Mouse (Mus musculus) heart, embryonic 15.5 days (tissue): ENCODE measurements at regions not wholly inside any gene's neighbourhood (a gene's known extent, or its start where the extent isn't known, plus 50 kb on each side); places are given as distances from the start of the nearest gene placed in this dataset.
"Not testable (repeated sequence)": the region's sequence is repeated elsewhere in the genome, so short reads cannot be mapped to it uniquely, and the experiment has no call there.

Experiments used
- ATAC-seq: fragments of 200-750 bp; cut with Nextera tagmentation; replicated peaks from 2 replicates; pipeline ENCODE4 v1.8.0; 2017; ENCODE audit warnings: low read depth, moderate TSS enrichment; ENCODE audit not compliant: insufficient number of reproducible peaks, insufficient read depth, low FRiP score
- H3K27ac ChIP-seq: fragments of 300-500 bp; sonication (generic); 2 replicates; pipeline ENCODE4 v1.5.1; 2015; ENCODE audit warnings: mild to moderate bottlenecking, inconsistent platforms
- H3K27me3 ChIP-seq: fragments of 300-500 bp; sonication (generic); 2 replicates; pipeline ENCODE4 v1.6.1; 2015; ENCODE audit warnings: inconsistent platforms
- H3K36me3 ChIP-seq: fragments of 300-500 bp; sonication (generic); 2 replicates; pipeline ENCODE4 v1.6.1; 2015; ENCODE audit warnings: mild to moderate bottlenecking, inconsistent platforms
- H3K4me1 ChIP-seq: fragments of 300-500 bp; sonication (generic); replicated peaks from 2 replicates; pipeline ENCODE4 v1.6.1; 2015; ENCODE audit warnings: inconsistent platforms
- H3K4me2 ChIP-seq: fragments of 300-500 bp; sonication (generic); 2 replicates; pipeline ENCODE4 v1.6.1; 2015; ENCODE audit warnings: inconsistent platforms, mild to moderate bottlenecking, moderate library complexity
- H3K4me3 ChIP-seq: fragments of 300-500 bp; sonication (generic); 2 replicates; pipeline ENCODE4 v1.5.1; 2015; ENCODE audit warnings: mild to moderate bottlenecking, inconsistent platforms
- H3K9ac ChIP-seq: fragments of 300-500 bp; sonication (generic); 2 replicates; pipeline ENCODE4 v1.6.1; 2015; ENCODE audit warnings: mild to moderate bottlenecking, inconsistent platforms
- H3K9me3 ChIP-seq: fragments of 300-500 bp; sonication (generic); replicated peaks from 2 replicates; pipeline ENCODE4 v1.6.1; 2016; ENCODE audit warnings: inconsistent platforms
- WGBS: fragments of 180-500 bp; shearing (Covaris S2); methylation state at CpG from one replicate; pipeline ENCODE4 v1.1.7; 2015; ENCODE audit warnings: mixed read lengths; 5-methylcytosine and 5-hydroxymethylcytosine counted together

- no peak overlapping the region for H3K4me3 ChIP-seq
- no peak for ATAC-seq
- no peaks in the 10 kb centered on the region for H3K36me3 ChIP-seq
- WGBS = 80% methylated on average over 2 of the region's 2 CpGs
- H3K27me3 ChIP-seq = no peaks in the 10 kb centered on the region
- H3K9me3 ChIP-seq = no peaks in the 10 kb centered on the region
- no peak overlapping the region for H3K4me2 ChIP-seq
- no peak overlapping the region for H3K9ac ChIP-seq
- H3K27ac ChIP-seq = no peak overlapping the region
- H3K4me1 ChIP-seq = no peaks in the 10 kb centered on the region
These were observed 253.8 kb downstream of the 1810013L24Rik start for GRCm38 (mm10) chr16:9083740-9084139.

GRCm38 (mm10) chr16:9084581-9084980 lies 254.7 kb downstream of the 1810013L24Rik start:
- no peaks in the 10 kb centered on the region for H3K4me1 ChIP-seq
- H3K9me3 ChIP-seq = no peaks in the 10 kb centered on the region
- H3K36me3 ChIP-seq = no peaks in the 10 kb centered on the region
- H3K4me3 ChIP-seq = no peak overlapping the region
- H3K27me3 ChIP-seq = no peaks in the 10 kb centered on the region
- no peak for ATAC-seq
- whole genome bisulfite sequencing = 77% methylated on average over 1 of the region's 1 CpGs
- no peak overlapping the region for H3K9ac ChIP-seq
- H3K27ac ChIP-seq = no peak overlapping the region
- no peak overlapping the region for H3K4me2 ChIP-seq

DNA sequence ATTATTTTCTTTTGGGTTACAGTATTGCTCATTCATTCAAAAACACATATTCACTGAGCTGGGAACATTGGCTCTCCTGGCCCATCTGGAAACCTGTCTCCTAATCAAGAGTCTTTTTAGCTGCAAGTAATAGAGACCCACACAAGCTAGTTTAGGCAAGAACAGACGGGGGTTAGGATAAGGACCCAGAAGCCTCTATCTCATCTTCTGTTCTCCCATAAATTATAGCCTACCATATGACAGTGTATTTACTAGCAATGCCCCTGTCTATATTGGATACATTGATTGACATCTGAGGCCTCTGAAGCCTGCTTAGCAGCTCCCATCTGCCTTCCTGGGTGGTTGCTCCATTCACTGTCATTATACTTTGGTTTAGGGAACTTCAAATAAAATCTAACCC lies 255.2 kb downstream of the 1810013L24Rik start:
- H3K27me3 ChIP-seq = no peaks in the 10 kb centered on the region
- H3K9ac ChIP-seq = no peak overlapping the region
- no peaks in the 10 kb centered on the region for H3K36me3 ChIP-seq
- WGBS = 62% methylated on average over 1 of the region's 1 CpGs
- no peaks in the 10 kb centered on the region for H3K4me1 ChIP-seq
- no peaks in the 10 kb centered on the region for H3K9me3 ChIP-seq
- H3K4me3 ChIP-seq = no peak overlapping the region
- no peak overlapping the region for H3K27ac ChIP-seq
- ATAC-seq = no peak
- H3K4me2 ChIP-seq = no peak overlapping the region

DNA sequence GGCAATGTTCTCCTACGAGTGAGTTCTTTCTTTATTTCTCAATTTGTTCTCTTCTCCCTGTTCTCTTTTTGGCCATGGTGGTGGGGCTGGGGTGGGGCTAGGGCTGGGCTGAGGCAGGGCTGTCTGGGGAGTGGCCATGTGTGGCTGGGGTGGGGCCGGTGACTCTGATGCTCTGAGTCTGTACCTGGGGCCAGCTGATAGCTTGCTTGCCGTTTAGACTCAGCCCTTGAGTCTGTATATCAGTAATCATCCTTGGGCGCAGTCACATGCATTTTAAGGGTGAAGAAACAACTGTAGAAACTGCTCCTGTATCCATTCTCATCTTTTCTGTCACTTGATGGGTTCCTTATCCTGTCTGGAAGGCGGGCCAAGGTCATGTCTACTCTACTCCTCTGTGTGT lies 256.1 kb downstream of the 1810013L24Rik start:
- 78% methylated on average over 5 of the region's 5 CpGs for WGBS
- Histone ChIP-seq H3K27me3 (no peaks in the 10 kb centered on the region), H3K27ac (no peak overlapping the region), H3K4me3 (no peak overlapping the region), H3K9me3 (no peaks in the 10 kb centered on the region), H3K4me1 (no peaks in the 10 kb centered on the region), H3K9ac (no peak overlapping the region), H3K36me3 (no peaks in the 10 kb centered on the region), H3K4me2 (no peak overlapping the region)
- ATAC-seq = no peak

GRCm38 (mm10) chr16:9091790-9092189 lies 261.9 kb downstream of the 1810013L24Rik start:
- ATAC-seq = no peak
- Histone ChIP-seq H3K4me2 (no peak overlapping the region), H3K27me3 (no peaks in the 10 kb centered on the region), H3K9ac (no peak overlapping the region), H3K4me3 (no peak overlapping the region), H3K36me3 (no peaks in the 10 kb centered on the region), H3K4me1 (peaks cover 5% of the 10 kb centered on the region), H3K27ac (peak overlapping the region; percentile 16; the same call in 1 of the 2 replicates), H3K9me3 (no peaks in the 10 kb centered on the region)
- WGBS = 72% methylated on average over 6 of the region's 6 CpGs

DNA sequence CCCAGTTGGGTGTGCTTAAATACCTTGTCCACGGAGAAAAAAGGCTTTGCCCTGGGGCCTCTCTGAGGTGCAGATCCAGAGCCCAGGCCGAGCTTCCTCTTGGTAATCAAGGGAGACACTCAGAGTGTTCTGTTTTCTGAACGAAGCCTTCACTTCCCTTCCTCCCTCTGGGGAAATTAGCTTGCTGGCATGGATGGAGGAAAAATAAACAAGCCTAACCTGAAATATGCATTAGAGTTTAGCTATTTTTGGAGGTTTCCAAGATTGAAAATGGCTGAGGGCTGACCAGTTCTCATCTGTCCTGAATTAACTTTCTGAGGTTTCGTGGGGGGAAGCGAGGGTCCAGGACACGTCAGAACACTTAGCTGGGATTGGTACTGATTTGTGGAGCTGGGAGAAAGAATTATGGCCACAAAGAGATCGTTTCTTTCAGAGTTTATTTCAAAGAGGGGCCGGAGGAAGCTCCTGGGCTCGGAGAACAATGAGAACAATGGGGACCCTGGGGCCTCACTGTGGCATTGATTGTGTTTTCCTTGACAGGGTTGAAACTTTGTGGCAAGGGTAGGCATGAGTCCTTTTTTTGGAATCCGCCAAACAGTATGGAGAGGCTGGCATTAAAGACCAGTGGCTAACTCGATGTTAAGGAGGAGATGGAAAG lies 262.4 kb downstream of the 1810013L24Rik start:
- ATAC-seq = no peak
- Histone ChIP-seq H3K4me1 (peaks cover 5% of the 10 kb centered on the region), H3K9me3 (no peaks in the 10 kb centered on the region), H3K27ac (peak overlapping the region; percentile 16; the same call in 1 of the 2 replicates), H3K27me3 (no peaks in the 10 kb centered on the region), H3K9ac (no peak overlapping the region), H3K36me3 (no peaks in the 10 kb centered on the region), H3K4me2 (no peak overlapping the region), H3K4me3 (no peak overlapping the region)
- 46% methylated on average over 11 of the region's 11 CpGs for WGBS

GRCm38 (mm10) chr16:9093593-9093992 lies 263.7 kb downstream of the 1810013L24Rik start:
- H3K4me3 ChIP-seq = no peak overlapping the region
- no peak overlapping the region for H3K27ac ChIP-seq
- H3K4me1 ChIP-seq = peaks cover 5% of the 10 kb centered on the region
- no peak overlapping the region for H3K9ac ChIP-seq
- no peaks in the 10 kb centered on the region for H3K27me3 ChIP-seq
- no peaks in the 10 kb centered on the region for H3K9me3 ChIP-seq
- no peaks in the 10 kb centered on the region for H3K36me3 ChIP-seq
- no peak for ATAC-seq
- H3K4me2 ChIP-seq = no peak overlapping the region
- WGBS = 43% methylated on average over 2 of the region's 2 CpGs

DNA sequence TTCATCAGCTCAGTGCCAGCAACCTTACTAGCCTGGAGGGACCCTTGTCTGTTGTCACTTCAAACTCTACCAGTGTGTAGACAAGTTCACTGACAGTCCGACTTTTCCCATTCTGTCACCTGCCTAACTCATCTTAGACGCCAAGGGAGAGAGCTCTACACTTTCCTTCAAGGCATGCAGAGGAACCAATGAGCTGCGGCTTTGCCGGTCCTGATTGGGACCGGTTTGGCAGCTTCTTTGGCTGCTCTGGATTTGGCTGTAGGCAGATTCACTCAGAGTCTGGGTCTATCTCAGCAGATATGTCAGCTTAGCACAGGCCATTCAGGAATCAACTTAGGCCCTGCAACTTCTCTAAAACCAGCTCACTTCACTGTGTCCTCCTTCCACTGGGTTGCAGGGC lies 264.3 kb downstream of the 1810013L24Rik start:
- H3K9me3 ChIP-seq = no peaks in the 10 kb centered on the region
- H3K4me2 ChIP-seq = no peak overlapping the region
- no peak for ATAC-seq
- no peak overlapping the region for H3K4me3 ChIP-seq
- no peaks in the 10 kb centered on the region for H3K36me3 ChIP-seq
- H3K27ac ChIP-seq = no peak overlapping the region
- WGBS = 60% methylated on average over 5 of the region's 5 CpGs
- H3K4me1 ChIP-seq = peaks cover 5% of the 10 kb centered on the region
- no peaks in the 10 kb centered on the region for H3K27me3 ChIP-seq
- no peak overlapping the region for H3K9ac ChIP-seq

- no peak for ATAC-seq
- WGBS = 86% methylated on average over 11 of the region's 11 CpGs
- no peaks in the 10 kb centered on the region; the same call in 1 of the 2 replicates for H3K9me3 ChIP-seq
These were observed 276.3 kb downstream of the 1810013L24Rik start for GRCm38 (mm10) chr16:9106211-9106610.

GRCm38 (mm10) chr16:9106676-9107075 lies 276.8 kb downstream of the 1810013L24Rik start:
- H3K4me3 ChIP-seq, H3K27me3 ChIP-seq, H3K4me2 ChIP-seq, ATAC-seq, H3K9ac ChIP-seq, H3K27ac ChIP-seq, H3K4me1 ChIP-seq, H3K9me3 ChIP-seq, H3K36me3 ChIP-seq: not testable (repeated sequence)
- 83% methylated on average over 8 of the region's 8 CpGs for WGBS

More at GRCm38 (mm10) chr16:9106211-9106610, 276.3 kb downstream of the 1810013L24Rik start:
- Histone ChIP-seq H3K4me2 (no peak overlapping the region), H3K4me3 (no peak overlapping the region), H3K27me3 (no peaks in the 10 kb centered on the region), H3K4me1 (no peaks in the 10 kb centered on the region), H3K27ac (no peak overlapping the region), H3K36me3 (no peaks in the 10 kb centered on the region), H3K9ac (no peak overlapping the region)

- no peak for ATAC-seq
- Histone ChIP-seq H3K27ac (no peak overlapping the region), H3K27me3 (no peaks in the 10 kb centered on the region), H3K4me3 (no peak overlapping the region), H3K4me2 (no peak overlapping the region), H3K36me3 (no peaks in the 10 kb centered on the region), H3K9me3 (no peaks in the 10 kb centered on the region), H3K9ac (no peak overlapping the region), H3K4me1 (no peaks in the 10 kb centered on the region)
- WGBS = 88% methylated on average over 3 of the region's 3 CpGs
These were observed 283.9 kb downstream of the 1810013L24Rik start for GRCm38 (mm10) chr16:9113801-9114200.

GRCm38 (mm10) chr16:9115548-9115947 lies 285.6 kb downstream of the 1810013L24Rik start:
- no peaks in the 10 kb centered on the region for H3K27me3 ChIP-seq
- WGBS = 56% methylated on average over 5 of the region's 5 CpGs
- H3K4me1 ChIP-seq = no peaks in the 10 kb centered on the region
- no peak overlapping the region for H3K4me3 ChIP-seq
- no peak overlapping the region for H3K9ac ChIP-seq
- no peak overlapping the region for H3K4me2 ChIP-seq
- no peaks in the 10 kb centered on the region for H3K36me3 ChIP-seq
- no peaks in the 10 kb centered on the region for H3K9me3 ChIP-seq
- ATAC-seq = no peak
- no peak overlapping the region for H3K27ac ChIP-seq
